Mouse (Mus musculus) lung, postnatal 0 days (tissue): ENCODE data around the gene Alox8.

Experiments
- CTCF ChIP-seq: IDR thresholded peaks from 2 replicates; pipeline ENCODE4 v1.5.1; 2016; ENCODE audit warnings: antibody characterized with exemption, mild to moderate bottlenecking
- EP300 ChIP-seq: IDR thresholded peaks from 2 replicates; pipeline ENCODE4 v1.6.1; 2016; ENCODE audit warnings: antibody characterized with exemption, mild to moderate bottlenecking, control low read depth

DNA sequence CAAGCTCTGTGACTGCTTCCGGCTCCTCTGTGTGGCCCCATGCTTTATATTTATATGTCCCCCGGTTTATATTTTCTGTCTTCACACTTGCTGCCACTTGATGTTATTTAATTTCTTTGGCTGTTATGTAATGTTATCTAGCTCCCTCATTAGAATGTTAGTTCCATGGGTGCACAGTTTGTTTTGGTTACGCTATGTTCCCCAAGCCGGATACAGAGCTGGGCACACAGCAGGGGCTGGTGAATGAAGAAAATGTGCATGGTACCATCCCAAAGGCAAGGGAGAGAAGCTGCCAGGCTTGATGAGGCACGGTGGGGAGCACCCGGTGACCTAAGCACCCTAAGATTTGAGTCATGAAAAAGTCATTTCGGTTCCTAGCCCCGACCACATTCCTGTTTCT lies 43.8 kb downstream of the Alox8 start:
- TF ChIP-seq CTCF = no peak
- TF ChIP-seq EP300 = no peak
